Comparison of ENCODE assay signal across 8 mouse cellular contexts in the genomic region with DNA sequence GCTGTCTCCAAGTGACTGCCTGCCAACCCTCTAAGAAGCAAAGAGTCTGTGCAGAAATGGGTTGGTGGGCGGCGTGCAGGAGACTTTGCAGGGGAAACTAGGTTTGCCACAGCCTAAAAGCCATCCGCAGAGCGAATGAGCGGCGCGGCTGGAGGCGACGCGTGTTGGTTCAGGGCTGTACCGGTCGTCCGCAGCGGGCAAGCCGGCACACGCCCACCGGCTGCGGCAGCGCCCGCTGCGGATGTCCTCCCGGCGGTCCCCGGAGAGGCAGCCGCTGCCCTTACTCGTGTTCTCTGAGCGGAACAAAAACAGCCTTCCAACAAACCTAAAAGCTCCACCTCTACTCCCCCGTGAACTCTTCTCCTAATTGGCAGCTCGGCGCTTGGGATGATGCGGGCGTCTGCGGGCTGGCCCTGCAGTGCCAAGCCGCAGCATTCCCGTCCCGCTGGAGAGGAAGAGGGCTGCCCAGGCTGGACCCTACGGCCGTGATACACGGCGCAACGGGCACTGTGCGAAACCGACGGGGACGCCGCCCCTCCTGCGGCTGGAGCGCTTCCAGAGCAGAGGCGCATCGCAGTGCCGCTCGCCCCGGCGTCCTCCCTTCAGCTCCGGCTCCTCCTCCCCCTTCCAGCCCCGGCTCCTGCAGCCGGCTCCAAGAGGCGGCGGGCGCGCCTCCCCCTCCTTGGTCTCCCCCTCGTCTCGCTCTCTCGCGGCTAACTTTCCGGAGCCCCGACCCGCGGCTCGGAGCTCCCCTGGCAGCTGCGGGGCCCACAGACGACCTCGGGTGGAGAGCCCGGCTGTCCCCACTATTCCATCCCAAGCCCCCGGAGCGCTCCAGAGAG. TPM values are rescaled to one million over a fixed set of nuclear protein-coding genes. Genes with fewer than 3 reads are reported as not detected.
A peak's percentile ranks its signal among the peaks of the same experiment; 100 is the strongest.
DNase-seq lines count a peak whose midpoint lies in the region; ATAC-seq lines count a peak whose summit lies in the region.

A gene (plus strand): TSS at position 205 of the 842 bp plus-strand sequence.

- peak within 1 kb of the TSS; percentile 39 for H3K9ac ChIP-seq in neural tube, embryonic 14.5 days (replicated peaks; ENCODE audit: low read depth, low read length)

- H3K27me3 ChIP-seq in neural tube, embryonic 14.5 days (ENCODE audit: control insufficient read depth, insufficient read depth, low read length): peaks cover 34% of the 10 kb centered on the region

- ATAC-seq in neural tube, embryonic 14.5 days (ENCODE audit: low read depth): peak; percentile 63; the same call in 1 of the 2 replicates
- ATAC-seq in monocyte, adult 5-6 weeks (replicated peaks; ENCODE audit: insufficient number of reproducible peaks, low FRiP score, low TSS enrichment, poor library complexity, severe bottlenecking): no peak

- no peaks in the 10 kb centered on the region for H3K36me3 ChIP-seq in neural tube, embryonic 14.5 days (ENCODE audit: control insufficient read depth, insufficient read depth, low read length)

- H3K4me1 ChIP-seq in neural tube, embryonic 14.5 days (ENCODE audit: control insufficient read depth, insufficient read depth, low read length): peaks cover 5% of the 10 kb centered on the region; the same call in 1 of the 2 replicates

- no peak within 1 kb of the TSS for H3K27ac ChIP-seq in neural tube, embryonic 14.5 days (ENCODE audit: low read depth, low read length)

- peak within 1 kb of the TSS; percentile 44 for H3K4me3 ChIP-seq in neural tube, embryonic 14.5 days (ENCODE audit: low read depth, low read length)

- DNase-seq in layer of hippocampus, adult 18-20 months (ENCODE audit: low spot score in 2 of 2): peak; percentile 21 to 45
- DNase-seq in layer of hippocampus, adult 9-10 months (ENCODE audit: low spot score): no peak
- DNase-seq in adrenal gland, postnatal 36 days: peak; percentile 53 to 66
- DNase-seq in gastrocnemius, postnatal 10 days: peak; percentile 71
- peak; percentile 53 for DNase-seq in induced T-regulatory cell, adult 2 months (ENCODE audit: low read depth)
- DNase-seq in liver: peak; percentile 25

- H3K4me2 ChIP-seq in neural tube, embryonic 14.5 days (ENCODE audit: low read depth, low read length): peak within 1 kb of the TSS; percentile 83

- under 1% methylated on average over 68 of the region's 76 CpGs for WGBS in neural tube, embryonic 14.5 days

- H3K9me3 ChIP-seq in neural tube, embryonic 14.5 days (ENCODE audit: control insufficient read depth, low read length): no peaks in the 10 kb centered on the region

RNA-seq across cellular contexts. Expression of the gene that starts here (rescaled TPM):
- total RNA-seq in layer of hippocampus, adult 18-20 months (2021): 10 to 100 TPM; 12.9 to 15.5 TPM
- under 1 TPM; 0.60 to 0.66 TPM for total RNA-seq in adrenal gland, postnatal 36 days (2021)
- 10 to 100 TPM; 72.8 to 79.1 TPM for total RNA-seq in gastrocnemius, postnatal 10 days (2021)
- polyA plus RNA-seq in neural tube, embryonic 14.5 days (2014; fragmentation: Nextera tagmentation; extraction: Ambion mirVana): 0.08 and 0.13 TPM in 2 replicates
- not detected in 3 replicates for total RNA-seq in monocyte, adult 5-6 weeks (2017)

Comparison
In these comparisons a context has a peak if more than half of its experiments do, and no peak if none do; other contexts are left out.
1. RNA of the gene that starts here (total RNA-seq): 72.8 to 79.1 TPM in gastrocnemius, postnatal 10 days and 12.9 to 15.5 TPM in layer of hippocampus, adult 18-20 months; 0.60 to 0.66 TPM in adrenal gland, postnatal 36 days and not detected in monocyte, adult 5-6 weeks; every median in the first group is over 4 times any median in the second.
2. RNA of the gene that starts here (total RNA-seq): 72.8 to 79.1 TPM in gastrocnemius, postnatal 10 days; 12.9 to 15.5 TPM in layer of hippocampus, adult 18-20 months; every median in the first group is over 4 times any median in the second.
3. Peak in DNase-seq in adrenal gland, postnatal 36 days; RNA of the gene not detected or under 1 TPM.
4. Peak in ATAC-seq, H3K4me3 ChIP-seq, H3K9ac ChIP-seq and H3K4me2 ChIP-seq in neural tube, embryonic 14.5 days; RNA of the gene not detected or under 1 TPM.